Mouse (Mus musculus): ENCODE data around the gene Crybb3. TPM values are rescaled to one million over a fixed set of nuclear protein-coding genes. Genes with fewer than 3 reads are reported as not detected.

Gene Crybb3
- total and polyA plus RNA-seq, 2 experiments from 2014 or later: 1.4 to 3.1 TPM

DNA sequence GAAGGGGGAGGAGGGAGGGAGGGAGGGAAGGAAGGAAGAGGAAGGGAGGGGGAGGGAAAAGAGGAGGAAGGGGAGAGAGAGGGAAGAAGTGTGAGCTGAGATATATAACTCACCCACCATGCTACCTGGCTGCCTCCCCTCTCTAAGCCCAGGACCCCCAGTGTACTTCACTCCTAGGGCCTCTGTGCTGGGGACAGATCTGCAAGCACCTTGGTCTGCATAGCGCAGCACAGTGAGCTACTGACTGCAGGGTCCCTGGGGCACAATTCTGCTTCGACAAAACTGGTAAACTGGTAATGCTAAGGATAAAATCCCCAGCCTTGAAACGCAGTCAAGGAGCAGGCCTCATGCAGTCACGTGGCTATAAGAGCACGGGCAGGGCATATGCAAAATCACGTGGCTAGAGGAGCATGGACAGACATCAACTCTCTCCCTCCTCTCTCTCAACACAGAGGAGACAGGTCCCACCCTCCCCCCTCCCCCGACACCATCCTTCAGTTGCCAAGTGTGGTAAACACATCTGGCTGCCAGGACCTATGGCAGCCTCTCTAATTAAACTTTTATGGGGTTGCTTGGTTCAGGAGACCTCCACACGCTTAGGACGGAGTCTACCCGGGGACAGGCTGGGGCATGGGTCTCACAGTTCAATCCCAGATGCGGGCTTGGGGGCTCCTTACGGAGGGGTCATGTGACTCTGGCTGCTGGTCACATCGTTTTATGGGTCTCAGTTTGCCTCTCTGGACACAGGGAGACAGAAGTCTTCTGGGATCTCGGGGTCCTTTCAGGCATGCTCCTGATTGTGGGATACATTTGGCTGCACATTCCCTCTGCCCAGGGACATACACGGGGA is 39.6 kb upstream of the Crybb3 start:
- Histone ChIP-seq H3K27me3 (ENCODE audit: insufficient read depth, low read length) (no peaks in the 10 kb centered on the region), H3K9me3 (ENCODE audit: low read length) (no peaks in the 10 kb centered on the region), H3K9ac (replicated peaks; ENCODE audit: low read length, poor library complexity, severe bottlenecking) (no peak overlapping the region), H3K4me3 (ENCODE audit: low read depth, low read length) (no peak overlapping the region), H3K4me2 (ENCODE audit: low read depth, low read length, poor library complexity, severe bottlenecking) (no peak overlapping the region), H3K27ac (ENCODE audit: low read depth, low read length) (no peak overlapping the region), H3K36me3 (ENCODE audit: insufficient read depth, low read length) (no peaks in the 10 kb centered on the region), H3K4me1 (ENCODE audit: insufficient read depth, low read length) (peaks cover 9% of the 10 kb centered on the region)
- DNase-seq (ENCODE audit: low spot score): no peak
- ATAC-seq (ENCODE audit: low FRiP score): no peak
- 39% methylated on average over 15 of the region's 15 CpGs for WGBS
- TF ChIP-seq CTCF (IDR thresholded peaks at IDR 0.05): no peak

DNA sequence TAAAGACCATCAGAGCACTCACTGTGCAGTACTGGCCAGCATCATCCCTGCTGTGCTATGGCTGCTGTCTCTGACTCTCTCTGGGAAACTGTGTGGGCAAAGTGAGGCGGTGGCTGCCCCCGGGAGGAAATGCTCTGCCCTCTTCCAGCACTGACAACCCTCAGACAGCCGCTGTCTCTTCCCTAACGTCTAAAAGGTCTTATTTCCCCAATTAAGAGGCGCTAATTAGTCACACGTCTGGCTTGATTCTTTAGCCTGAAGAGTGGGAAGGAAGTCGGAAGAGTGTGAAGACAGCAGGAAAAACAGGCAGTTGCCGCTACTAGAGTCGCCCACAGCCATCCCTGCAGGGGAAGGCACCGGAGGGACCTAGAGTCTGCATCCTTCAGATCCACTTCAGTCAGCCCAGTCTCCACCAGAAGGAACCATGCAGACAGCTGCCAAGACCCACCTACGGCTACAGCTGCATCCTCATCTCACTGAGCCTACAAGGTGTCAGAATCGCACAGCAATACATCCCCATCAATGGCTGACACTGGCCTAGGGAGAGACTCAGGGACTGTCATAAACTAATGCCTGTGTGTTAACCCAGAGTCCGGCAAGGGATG is 38.6 kb upstream of the Crybb3 start:
- no peaks in the 10 kb centered on the region for H3K9me3 ChIP-seq (ENCODE audit: low read length)
- H3K4me3 ChIP-seq (ENCODE audit: low read depth, low read length): no peak overlapping the region
- no peak for ATAC-seq (ENCODE audit: low FRiP score)
- no peak overlapping the region for H3K4me2 ChIP-seq (ENCODE audit: low read depth, low read length, poor library complexity, severe bottlenecking)
- H3K9ac ChIP-seq (replicated peaks; ENCODE audit: low read length, poor library complexity, severe bottlenecking): no peak overlapping the region
- H3K4me1 ChIP-seq (ENCODE audit: insufficient read depth, low read length): peaks cover 9% of the 10 kb centered on the region
- no peaks in the 10 kb centered on the region for H3K36me3 ChIP-seq (ENCODE audit: insufficient read depth, low read length)
- TF ChIP-seq CTCF (IDR thresholded peaks at IDR 0.05): no peak
- 40% methylated on average over 13 of the region's 13 CpGs for whole genome bisulfite sequencing
- H3K27ac ChIP-seq (ENCODE audit: low read depth, low read length): 0 out of 2 replicates have a peak overlapping the region, but pooled peaks have one; percentile 3
- no peak for DNase-seq (ENCODE audit: low spot score)
- no peaks in the 10 kb centered on the region for H3K27me3 ChIP-seq (ENCODE audit: insufficient read depth, low read length)

DNA sequence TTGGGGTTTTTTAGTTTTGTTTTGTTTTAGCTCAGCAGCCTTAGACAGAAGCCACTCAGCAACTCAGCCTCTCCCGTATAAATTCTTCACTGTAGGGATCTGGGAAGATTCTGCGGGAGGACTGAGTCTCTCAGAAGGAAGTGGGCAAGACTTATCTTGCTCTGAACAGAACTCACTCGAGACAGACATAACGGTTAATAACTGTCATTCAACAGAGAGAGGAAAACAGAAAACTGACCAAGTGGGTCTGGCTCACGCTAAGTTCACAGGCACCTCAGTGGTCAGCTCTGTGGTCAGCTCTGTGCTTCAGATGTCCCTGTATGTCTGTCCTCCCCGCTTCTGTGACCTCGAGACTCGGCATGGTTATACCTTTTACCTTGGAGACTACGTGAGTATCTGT is 37.9 kb upstream of the Crybb3 start:
- Histone ChIP-seq H3K4me1 (ENCODE audit: insufficient read depth, low read length) (peaks cover 9% of the 10 kb centered on the region), H3K9ac (replicated peaks; ENCODE audit: low read length, poor library complexity, severe bottlenecking) (no peak overlapping the region), H3K4me2 (ENCODE audit: low read depth, low read length, poor library complexity, severe bottlenecking) (no peak overlapping the region), H3K4me3 (ENCODE audit: low read depth, low read length) (no peak overlapping the region), H3K27ac (ENCODE audit: low read depth, low read length) (0 out of 2 replicates have a peak overlapping the region, but pooled peaks have one; percentile 3), H3K27me3 (ENCODE audit: insufficient read depth, low read length) (no peaks in the 10 kb centered on the region), H3K36me3 (ENCODE audit: insufficient read depth, low read length) (no peaks in the 10 kb centered on the region), H3K9me3 (ENCODE audit: low read length) (no peaks in the 10 kb centered on the region)
- no peak for ATAC-seq (ENCODE audit: low FRiP score)
- TF ChIP-seq CTCF (IDR thresholded peaks at IDR 0.05): no peak
- no peak for DNase-seq (ENCODE audit: low spot score)
- 81% methylated on average over 9 of the region's 9 CpGs for WGBS

DNA sequence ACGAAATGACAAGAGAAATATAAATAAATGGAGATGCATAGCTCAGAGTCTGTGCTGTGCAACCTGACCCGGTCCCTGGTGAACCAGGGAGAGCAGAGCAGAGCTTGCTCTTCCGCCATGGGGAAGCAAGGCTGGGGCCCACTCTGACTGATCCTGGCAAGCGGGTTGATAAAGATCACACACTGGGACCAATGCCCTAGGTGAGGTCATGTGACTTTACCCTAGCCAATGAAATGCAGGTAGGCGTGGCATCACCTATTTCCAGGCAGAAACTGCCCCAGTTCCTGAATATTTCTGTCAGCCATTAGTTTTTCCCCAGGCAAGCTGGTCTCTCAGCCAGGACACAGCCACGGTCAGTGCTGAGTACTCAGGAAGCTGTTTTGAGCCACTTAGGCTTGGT is 37.3 kb upstream of the Crybb3 start:
- H3K4me3 ChIP-seq (ENCODE audit: low read depth, low read length): no peak overlapping the region
- peaks cover 9% of the 10 kb centered on the region for H3K4me1 ChIP-seq (ENCODE audit: insufficient read depth, low read length)
- ATAC-seq (ENCODE audit: low FRiP score): no peak

DNA sequence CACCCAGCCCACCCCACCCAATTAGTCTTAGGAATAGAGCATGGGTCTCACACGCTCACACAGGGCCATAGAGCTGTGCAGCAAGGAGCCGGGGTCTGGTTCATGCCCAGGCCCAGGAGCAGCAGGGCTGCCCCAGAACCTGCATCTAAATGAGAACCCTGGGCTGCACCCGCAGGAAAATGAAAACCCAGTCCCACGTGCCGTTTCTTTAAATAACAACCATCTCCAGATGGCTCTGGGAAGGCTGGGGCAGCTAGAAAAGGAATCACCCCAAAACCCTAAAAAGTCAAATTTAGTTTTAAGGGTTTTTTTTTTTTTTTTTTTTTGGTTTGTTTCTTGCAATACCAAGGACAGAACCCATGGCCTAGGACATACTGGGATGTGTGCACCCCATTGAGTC is 36.0 kb upstream of the Crybb3 start:
- Histone ChIP-seq H3K27ac (ENCODE audit: low read depth, low read length) (no peak overlapping the region), H3K4me1 (ENCODE audit: insufficient read depth, low read length) (peaks cover 9% of the 10 kb centered on the region), H3K9ac (replicated peaks; ENCODE audit: low read length, poor library complexity, severe bottlenecking) (no peak overlapping the region), H3K4me3 (ENCODE audit: low read depth, low read length) (no peak overlapping the region), H3K36me3 (ENCODE audit: insufficient read depth, low read length) (no peaks in the 10 kb centered on the region), H3K4me2 (ENCODE audit: low read depth, low read length, poor library complexity, severe bottlenecking) (no peak overlapping the region), H3K27me3 (ENCODE audit: insufficient read depth, low read length) (no peaks in the 10 kb centered on the region), H3K9me3 (ENCODE audit: low read length) (no peaks in the 10 kb centered on the region)
- ATAC-seq (ENCODE audit: low FRiP score) (no peak), DNase-seq (ENCODE audit: low spot score) (no peak)
- TF ChIP-seq CTCF (IDR thresholded peaks at IDR 0.05): no peak
- 81% methylated on average over 5 of the region's 5 CpGs for WGBS

More for the DNA sequence above, 37.3 kb upstream of the Crybb3 start:
- H3K4me2 ChIP-seq (ENCODE audit: low read depth, low read length, poor library complexity, severe bottlenecking): no peak overlapping the region
- no peak overlapping the region for H3K9ac ChIP-seq (replicated peaks; ENCODE audit: low read length, poor library complexity, severe bottlenecking)
- H3K27ac ChIP-seq (ENCODE audit: low read depth, low read length): no peak overlapping the region
- no peak for DNase-seq (ENCODE audit: low spot score)
- TF ChIP-seq CTCF (IDR thresholded peaks at IDR 0.05): no peak
- no peaks in the 10 kb centered on the region for H3K9me3 ChIP-seq (ENCODE audit: low read length)
- H3K27me3 ChIP-seq (ENCODE audit: insufficient read depth, low read length): no peaks in the 10 kb centered on the region
- H3K36me3 ChIP-seq (ENCODE audit: insufficient read depth, low read length): no peaks in the 10 kb centered on the region
- 51% methylated on average over 6 of the region's 6 CpGs for WGBS

DNA sequence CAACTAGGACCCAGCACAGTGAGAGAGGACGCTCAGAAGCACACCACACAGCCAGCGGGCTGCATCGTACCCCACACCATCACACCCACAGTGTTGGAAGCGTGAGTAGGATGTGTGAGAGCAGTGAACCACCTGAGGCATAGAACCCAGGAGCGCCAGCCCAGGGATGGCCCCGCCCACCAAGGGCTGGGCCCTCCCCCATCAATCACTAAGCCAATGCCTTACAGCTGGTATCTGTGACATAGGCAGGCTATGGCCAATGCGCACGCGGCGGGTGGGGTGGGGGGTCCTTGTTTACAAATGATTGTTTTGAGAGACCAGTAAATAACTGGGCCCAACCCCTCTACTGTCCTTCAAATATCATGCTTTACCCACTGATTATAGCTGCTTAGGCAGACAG is 34.5 kb upstream of the Crybb3 start:
- TF ChIP-seq CTCF (IDR thresholded peaks at IDR 0.05): no peak

More for the DNA sequence above, 34.5 kb upstream of the Crybb3 start:
- DNase-seq (ENCODE audit: low spot score) (no peak), ATAC-seq (ENCODE audit: low FRiP score) (no peak)
- Histone ChIP-seq H3K4me2 (ENCODE audit: low read depth, low read length, poor library complexity, severe bottlenecking) (no peak overlapping the region), H3K27me3 (ENCODE audit: insufficient read depth, low read length) (no peaks in the 10 kb centered on the region), H3K4me1 (ENCODE audit: insufficient read depth, low read length) (peaks cover 1% of the 10 kb centered on the region), H3K9me3 (ENCODE audit: low read length) (no peaks in the 10 kb centered on the region), H3K9ac (replicated peaks; ENCODE audit: low read length, poor library complexity, severe bottlenecking) (no peak overlapping the region), H3K4me3 (ENCODE audit: low read depth, low read length) (no peak overlapping the region), H3K27ac (ENCODE audit: low read depth, low read length) (no peak overlapping the region), H3K36me3 (ENCODE audit: insufficient read depth, low read length) (no peaks in the 10 kb centered on the region)
- 62% methylated on average over 10 of the region's 10 CpGs for WGBS
